Mouse (Mus musculus) brain, embryonic 14.5 days (tissue): Measurements from ENCODE around the gene Evx2.

Experiments used
- CTCF ChIP-seq: fragments of 200-500 bp; IDR thresholded peaks from 2 replicates; pipeline ENCODE4 v1.5.1; 2012; ENCODE audit warnings: inconsistent platforms, mild to moderate bottlenecking, moderate library complexity, borderline replicate concordance; ENCODE audit not compliant: insufficient read depth, insufficient read length; ENCODE audit errors: extremely low read depth
- POLR2A ChIP-seq: fragments of 200-500 bp; IDR thresholded peaks from 2 replicates; pipeline ENCODE4 v1.6.1; 2012; ENCODE audit warnings: mild to moderate bottlenecking, inconsistent platforms, borderline replicate concordance; ENCODE audit not compliant: poor library complexity, insufficient read depth, insufficient read length, severe bottlenecking; ENCODE audit errors: extremely low read depth

- TF ChIP-seq CTCF, result no peak
- TF ChIP-seq POLR2A, result no peak
Observed at GRCm38 (mm10) chr2:74705467-74706089, 46.2 kb upstream of the Evx2 start.
